Mouse (Mus musculus): Measurements from ENCODE around the gene Cldn7.

- TF ChIP-seq MAFK (IDR thresholded peaks at IDR 0.05; ENCODE audit: borderline replicate concordance, low read depth, low read length): no peak
- no peak for TF ChIP-seq GATA1 (IDR thresholded peaks at IDR 0.05; ENCODE audit: low read depth, low read length)
- TF ChIP-seq POLR2A (IDR thresholded peaks at IDR 0.05; ENCODE audit: control insufficient read depth in 1 of 2, insufficient read depth in 1 of 2, low read depth in 1 of 2, low read length in 2 of 2, poor library complexity in 1 of 2): no peak
Observed at GRCm38 (mm10) chr11:69947337-69948065, 17.1 kb upstream of the Cldn7 start.
